Mouse (Mus musculus) common myeloid progenitor, adult 5-6 weeks (primary cell): ENCODE results near the gene Chd2. TPM values are rescaled to one million over a fixed set of nuclear protein-coding genes. Genes with fewer than 3 reads are reported as not detected.

Source experiments
- ATAC-seq: replicated peaks from 2 replicates; pipeline ENCODE4 v1.8.0; 2016; ENCODE audit warnings: low read depth, mild to moderate bottlenecking, moderate TSS enrichment, inconsistent platforms; ENCODE audit not compliant: poor library complexity, severe bottlenecking
- total RNA-seq: library from RNA; stranded (forward); fragments of 200-1000, 187-1606 nt; gene quantifications from 2 replicates; pipeline ENCODE4 v1.2.3, GENCODE M21; 2017

Chd2 gene
- total RNA-seq, 1 experiment from 2014 or later, result 184 TPM

GRCm38 (mm10) chr7:73391002-73391517 is 150.6 kb downstream of the Chd2 start:
- peak; percentile 70 for ATAC-seq

DNA sequence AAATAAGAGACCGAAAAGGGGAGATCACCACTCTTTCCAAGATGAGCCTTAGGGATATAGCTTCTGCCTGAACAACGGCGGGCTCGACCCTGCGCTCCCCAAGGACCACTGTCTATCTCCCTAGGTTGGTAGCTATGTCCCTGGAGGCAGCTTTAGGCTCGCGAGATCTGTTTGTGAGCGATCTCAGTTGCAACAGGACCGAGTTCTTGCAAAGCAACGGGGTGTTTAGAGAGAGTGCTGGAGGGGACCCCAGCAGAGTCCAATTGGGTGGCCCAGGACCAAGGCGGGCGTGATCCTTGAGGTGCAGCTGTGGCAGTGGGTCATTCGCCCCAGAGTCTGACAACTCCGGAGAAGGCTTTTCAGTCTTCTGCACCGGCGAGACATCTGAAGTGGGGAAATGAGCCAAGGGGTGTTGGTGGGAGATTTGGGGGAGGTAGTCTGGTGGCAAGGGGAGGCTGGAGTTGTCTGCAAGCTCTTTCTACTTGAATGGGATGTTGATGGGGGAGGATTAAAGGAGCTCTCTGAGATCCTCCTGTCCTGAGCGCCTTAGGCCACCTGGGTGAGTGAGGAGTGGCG is 151.1 kb downstream of the Chd2 start:
- ATAC-seq, result no peak; the same call in 1 of the 2 replicates

GRCm38 (mm10) chr7:73389871-73390294 is 151.7 kb downstream of the Chd2 start:
- no peak for ATAC-seq

- no peak for ATAC-seq
Measured at GRCm38 (mm10) chr7:73389419-73389818, 152.2 kb downstream of the Chd2 start.

DNA sequence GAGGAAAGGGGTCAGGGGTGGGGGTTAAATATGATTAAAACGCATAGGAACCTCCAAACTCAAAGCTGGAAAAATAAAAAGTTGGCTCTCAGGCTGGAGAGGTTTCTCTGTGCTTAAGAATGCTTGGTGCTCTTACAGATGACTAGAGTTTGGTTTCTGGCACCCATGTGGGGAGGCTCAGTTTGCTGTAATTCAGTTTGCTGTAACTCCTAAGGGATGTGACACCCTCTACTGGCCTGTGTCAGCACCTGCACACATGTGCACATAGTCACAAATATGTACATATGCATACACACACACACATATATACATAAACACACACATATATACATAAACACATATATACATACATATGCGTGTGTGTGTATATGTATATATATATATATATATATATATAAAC is 152.8 kb downstream of the Chd2 start:
- no peak for ATAC-seq

DNA sequence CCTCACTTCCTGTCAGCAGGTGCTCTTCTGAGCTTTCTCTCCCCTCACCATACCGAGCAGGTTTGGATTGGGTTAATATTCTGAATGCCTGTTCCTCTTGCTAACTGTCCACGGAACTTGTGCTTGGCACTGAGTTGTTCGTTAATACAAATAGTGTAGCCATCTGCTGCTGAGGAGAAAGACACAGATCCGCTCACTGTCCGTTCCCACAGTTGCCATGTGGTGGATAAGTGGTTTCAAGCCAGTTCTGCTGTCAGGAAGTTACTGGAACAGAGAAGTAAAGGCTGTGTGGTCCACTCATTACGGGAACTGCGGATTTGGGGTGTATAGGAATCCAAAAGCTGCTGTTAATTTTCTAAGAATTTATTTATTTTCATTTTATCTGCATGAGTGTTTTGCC is 158.8 kb downstream of the Chd2 start:
- ATAC-seq, result no peak

DNA sequence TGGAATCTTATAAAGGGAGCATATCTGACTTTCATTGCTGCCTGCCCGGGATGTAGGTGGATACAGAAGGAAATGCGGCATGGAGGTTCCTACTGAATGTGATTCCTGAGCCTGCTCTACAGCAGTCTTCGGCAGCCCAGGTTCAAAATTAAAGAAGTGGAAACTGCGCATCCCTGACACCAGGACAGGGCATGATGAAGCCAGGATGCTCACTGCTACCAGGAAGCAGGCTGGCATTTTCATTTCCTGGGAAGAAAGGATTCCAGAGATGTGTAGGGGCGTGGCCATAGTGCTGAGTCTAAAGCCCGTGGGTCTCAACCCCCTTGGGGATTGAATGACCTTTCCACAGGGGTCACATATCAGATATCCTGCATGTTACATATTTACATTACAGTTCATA is 163.6 kb downstream of the Chd2 start:
- ATAC-seq, result no peak

- no peak for ATAC-seq
Measured at GRCm38 (mm10) chr7:73377307-73377706, 164.3 kb downstream of the Chd2 start.

Other genes with a start within 250 kb of the Chd2 start
- not detected in 2 replicates for gene Rgma, start 166.3 kb downstream of the Chd2 start, total RNA-seq
- gene Fam174b, start 198.5 kb upstream of the Chd2 start, total RNA-seq, result 7.0 and 12.5 TPM in 2 replicates